Mouse (Mus musculus) thymus, adult 2 months (tissue): ENCODE data around the gene Sycp2l. TPM values are rescaled to one million over a fixed set of nuclear protein-coding genes. Genes with fewer than 3 reads are reported as not detected.
A peak's percentile ranks its signal among the peaks of the same experiment; 100 is the strongest.

ENCODE experiments used
- DNase-seq: peaks from one replicate; pipeline ENCODE4 v3.0.0; 2021
- H3K27ac ChIP-seq: fragments of 200-500 bp; 2 replicates; pipeline ENCODE4 v1.5.1; 2012; ENCODE audit warnings: low read length, control low read depth; ENCODE audit not compliant: control insufficient read depth, insufficient read depth
- H3K27me3 ChIP-seq: fragments of 200-500 bp; 2 replicates; pipeline ENCODE4 v1.6.1; 2012; ENCODE audit warnings: mild to moderate bottlenecking, low read length, moderate library complexity, mixed read lengths; ENCODE audit not compliant: control insufficient read depth, insufficient read depth
- H3K36me3 ChIP-seq: fragments of 200-500 bp; 2 replicates; pipeline ENCODE4 v1.6.1; 2012; ENCODE audit warnings: mild to moderate bottlenecking, low read length, moderate library complexity; ENCODE audit not compliant: control insufficient read depth, insufficient read depth
- H3K4me1 ChIP-seq: fragments of 200-500 bp; replicated peaks from 2 replicates; pipeline ENCODE4 v1.6.1; 2012; ENCODE audit warnings: low read length; ENCODE audit not compliant: control insufficient read depth, insufficient read depth
- H3K4me3 ChIP-seq: fragments of 200-500 bp; 2 replicates; pipeline ENCODE4 v1.5.1; 2012; ENCODE audit warnings: mild to moderate bottlenecking, low read length, control low read depth, moderate library complexity; ENCODE audit not compliant: control insufficient read depth, insufficient read depth
- CTCF ChIP-seq: fragments of 200-500 bp; IDR thresholded peaks from 2 replicates; pipeline ENCODE4 v1.5.1; 2012; ENCODE audit warnings: mild to moderate bottlenecking, control low read depth, low read length, moderate library complexity, borderline replicate concordance; ENCODE audit not compliant: control insufficient read depth, poor library complexity, insufficient read depth; ENCODE audit errors: extremely low read depth
- POLR2A ChIP-seq: fragments of 200-500 bp; IDR thresholded peaks from 2 replicates; pipeline ENCODE4 v1.6.1; 2012; ENCODE audit warnings: mild to moderate bottlenecking, low read length, control low read depth, moderate library complexity; ENCODE audit not compliant: control insufficient read depth, poor library complexity, insufficient read depth; ENCODE audit errors: extremely low read depth
- whole genome bisulfite sequencing: fragments of 180-500 bp; shearing (Covaris S2); methylation state at CpG from one replicate; pipeline ENCODE4 v1.1.7; 2018; 5-methylcytosine and 5-hydroxymethylcytosine counted together
- polyA plus RNA-seq: library from polyadenylated mRNA; depleted of rRNA; stranded (reverse); fragments of >200 nt; gene quantifications from 2 replicates; pipeline ENCODE4 v1.2.3, GENCODE M21; 2012

Sycp2l gene
- polyA plus RNA-seq, 1 experiment = 0.03 TPM

DNA sequence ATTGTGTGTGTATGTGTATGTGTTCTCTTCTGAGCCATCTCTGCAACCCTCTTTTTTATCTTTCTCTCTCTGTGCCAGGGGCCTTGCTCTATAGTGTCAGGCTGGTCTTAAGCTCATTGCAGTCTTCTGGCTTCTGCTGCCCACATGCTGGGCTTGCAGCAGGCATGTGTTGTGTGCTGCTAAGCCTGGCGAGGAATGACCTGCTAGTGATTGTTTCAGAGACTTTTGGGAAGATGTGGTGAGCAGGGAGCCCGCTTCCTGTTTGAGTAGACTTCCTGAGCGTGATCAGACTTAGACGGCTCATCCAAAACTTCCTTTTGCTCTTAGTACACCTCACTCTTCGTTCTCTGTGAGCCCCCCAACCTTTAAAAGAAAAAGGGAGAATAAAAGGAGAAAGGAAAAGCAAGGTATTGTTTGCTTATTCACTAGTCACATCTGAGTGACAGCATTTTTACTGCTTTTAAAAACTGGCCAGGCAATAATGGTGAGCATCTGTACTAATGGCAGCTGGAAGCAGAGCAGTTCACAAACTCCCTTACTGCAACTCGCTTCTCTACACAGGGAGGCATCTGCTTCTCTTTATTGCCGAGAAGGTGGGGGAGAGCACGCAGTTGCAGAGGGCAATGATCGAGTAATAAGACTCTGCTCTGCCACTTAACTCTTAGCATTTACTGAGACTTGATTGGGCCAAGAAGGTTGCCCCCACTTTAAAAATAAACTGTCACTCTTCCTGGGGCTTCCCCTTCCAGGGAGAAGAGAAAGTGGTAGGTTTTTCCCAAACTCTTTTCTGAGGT is 5.2 kb downstream of the Sycp2l start:
- no peak for TF ChIP-seq POLR2A
- no peak for TF ChIP-seq CTCF
- Histone ChIP-seq H3K4me1 (no peaks in the 10 kb centered on the region), H3K36me3 (no peaks in the 10 kb centered on the region), H3K27ac (no peak overlapping the region), H3K27me3 (no peaks in the 10 kb centered on the region), H3K4me3 (no peak overlapping the region)
- WGBS = 5% methylated on average over 9 of the region's 9 CpGs
- DNase-seq = no peak

DNA sequence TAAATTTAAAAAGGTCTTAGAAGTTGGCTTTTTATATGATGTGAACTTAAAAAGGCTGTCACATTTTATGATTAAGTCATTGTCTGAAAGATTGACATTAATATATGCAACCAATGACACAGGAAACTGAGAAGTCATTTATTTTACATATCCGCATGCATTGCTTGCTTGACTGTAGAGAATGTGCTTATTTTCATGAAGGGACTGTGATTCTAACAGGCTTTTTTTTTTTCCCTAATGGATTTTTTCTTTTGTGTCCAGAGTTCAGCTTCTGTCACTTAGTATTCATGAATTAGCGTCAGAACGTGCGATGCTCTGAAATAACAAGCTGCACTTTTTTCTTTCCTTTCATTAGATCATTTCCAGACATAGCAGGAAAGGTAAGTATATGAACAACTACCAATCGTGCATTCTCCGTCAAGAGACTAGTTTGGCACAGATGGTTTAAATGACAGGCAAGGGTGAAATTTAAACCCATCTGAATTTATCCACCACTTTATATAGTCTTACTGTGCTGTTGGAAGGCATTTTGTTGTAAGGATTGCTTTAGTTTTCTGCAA is 9.6 kb downstream of the Sycp2l start:
- 98% methylated on average over 6 of the region's 6 CpGs for WGBS
- Histone ChIP-seq H3K4me3 (no peak overlapping the region), H3K27me3 (no peaks in the 10 kb centered on the region), H3K4me1 (no peaks in the 10 kb centered on the region), H3K36me3 (no peaks in the 10 kb centered on the region), H3K27ac (no peak overlapping the region)
- TF ChIP-seq POLR2A (no peak), CTCF (no peak)
- no peak for DNase-seq

DNA sequence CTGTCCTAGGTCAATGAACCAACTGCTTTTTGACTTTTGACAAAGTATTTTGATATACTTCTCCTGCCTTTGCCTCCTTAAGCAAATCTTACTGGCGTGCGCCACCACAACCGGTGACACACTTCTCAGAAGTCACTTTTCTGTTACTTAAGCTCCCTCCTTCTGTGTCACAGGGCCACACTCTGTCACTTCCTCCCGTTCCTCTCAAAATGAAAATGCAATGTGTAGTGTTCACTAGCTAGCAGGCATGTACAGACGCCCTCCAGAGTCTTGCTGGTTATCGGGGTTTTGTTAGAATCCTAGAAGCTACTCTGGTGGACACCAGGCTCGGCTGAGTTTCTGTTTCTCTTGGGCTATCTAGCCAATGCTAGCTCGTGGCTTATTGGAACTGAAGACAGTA is 14.2 kb downstream of the Sycp2l start:
- DNase-seq = no peak
- TF ChIP-seq CTCF (no peak), POLR2A (no peak)
- no peak overlapping the region for H3K4me3 ChIP-seq
- no peaks in the 10 kb centered on the region for H3K27me3 ChIP-seq
- no peaks in the 10 kb centered on the region; the same call in 1 of the 2 replicates for H3K4me1 ChIP-seq
- WGBS = 17% methylated on average over 8 of the region's 8 CpGs
- H3K36me3 ChIP-seq = no peaks in the 10 kb centered on the region
- H3K27ac ChIP-seq = no peak overlapping the region

DNA sequence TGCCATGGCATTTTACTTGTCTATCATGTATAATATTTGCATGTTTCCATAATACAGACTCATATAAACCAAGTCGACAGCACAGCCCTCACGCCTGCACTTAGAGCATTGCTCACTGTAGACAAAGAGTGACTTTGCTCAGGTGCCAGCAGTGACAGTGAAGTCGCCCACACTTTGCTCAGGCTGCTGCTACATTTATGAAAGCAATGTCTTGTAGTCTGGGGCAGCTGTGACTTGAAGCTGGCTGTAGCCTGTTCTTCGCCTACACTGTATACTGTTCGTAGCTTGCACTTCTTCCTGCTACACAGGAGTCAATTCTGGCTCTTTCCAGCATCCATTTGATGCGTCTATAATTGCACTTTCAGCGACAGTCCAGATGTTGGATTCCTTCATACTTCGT is 15.0 kb downstream of the Sycp2l start:
- no peak for DNase-seq
- Histone ChIP-seq H3K4me1 (no peaks in the 10 kb centered on the region; the same call in 1 of the 2 replicates), H3K27me3 (no peaks in the 10 kb centered on the region), H3K4me3 (no peak overlapping the region), H3K27ac (no peak overlapping the region), H3K36me3 (no peaks in the 10 kb centered on the region)
- 95% methylated on average over 8 of the region's 8 CpGs for WGBS
- TF ChIP-seq POLR2A (no peak), CTCF (no peak)

DNA sequence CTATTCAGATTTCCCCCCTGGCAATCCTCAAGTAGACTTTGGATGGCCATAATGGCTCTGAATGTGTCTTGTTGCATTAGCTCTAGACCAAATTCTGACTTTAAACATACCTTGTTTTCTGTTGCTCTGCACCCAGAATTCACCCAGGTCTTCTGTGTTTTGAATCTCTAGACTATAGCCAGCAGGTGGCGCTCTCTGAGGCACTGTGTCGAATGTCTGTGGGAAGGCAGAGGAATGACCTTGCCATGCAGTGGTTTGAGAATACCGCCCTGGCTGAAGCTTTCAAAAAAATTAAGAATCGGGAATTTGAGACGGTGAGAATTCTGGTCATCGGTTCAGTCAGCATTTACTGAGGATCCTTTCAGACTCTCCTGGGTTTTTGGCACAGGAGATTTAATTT is 20.8 kb downstream of the Sycp2l start:
- H3K4me1 ChIP-seq = no peaks in the 10 kb centered on the region; the same call in 1 of the 2 replicates
- H3K27ac ChIP-seq = no peak overlapping the region
- TF ChIP-seq CTCF = no peak
- no peak for TF ChIP-seq POLR2A
- H3K4me3 ChIP-seq = no peak overlapping the region
- DNase-seq = peak; percentile 51
- no peaks in the 10 kb centered on the region for H3K27me3 ChIP-seq
- H3K36me3 ChIP-seq = no peaks in the 10 kb centered on the region
- 9% methylated on average over 6 of the region's 6 CpGs for WGBS

DNA sequence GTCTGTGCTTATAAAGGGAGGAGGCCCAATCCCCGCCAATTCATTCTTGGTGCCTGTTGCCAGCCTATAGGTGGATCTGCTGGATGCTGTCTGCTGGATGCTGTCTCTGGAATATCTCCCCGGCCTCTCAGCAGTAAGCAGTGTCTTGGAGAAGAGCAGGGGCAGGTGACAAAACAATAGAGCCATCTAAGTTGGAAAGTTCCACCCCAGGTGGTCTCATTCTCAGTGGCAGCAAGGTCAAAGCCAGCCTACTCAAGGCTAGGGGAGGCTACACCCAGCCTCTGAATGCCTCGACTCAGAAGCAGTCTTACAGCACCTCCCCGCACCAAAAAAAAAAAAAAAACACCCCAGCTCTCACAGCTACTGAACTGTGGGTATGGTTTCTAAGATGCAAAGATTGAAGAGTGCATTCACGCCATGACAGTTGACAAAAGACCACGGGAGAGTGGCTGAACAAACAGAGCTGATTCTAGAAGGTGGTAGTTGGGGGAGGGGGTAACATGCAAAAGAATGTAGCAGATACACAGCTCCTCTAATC is 31.4 kb downstream of the Sycp2l start:
- Histone ChIP-seq H3K27me3 (no peaks in the 10 kb centered on the region), H3K4me3 (no peak overlapping the region), H3K27ac (no peak overlapping the region), H3K4me1 (no peaks in the 10 kb centered on the region), H3K36me3 (no peaks in the 10 kb centered on the region)
- 80% methylated on average over 6 of the region's 6 CpGs for WGBS
- DNase-seq = no peak
- TF ChIP-seq POLR2A (no peak), CTCF (no peak)
